Mouse (Mus musculus) ES-E14 (cell line): ENCODE data around the gene Dusp14.

Source experiments
- CHD2 ChIP-seq: IDR thresholded peaks from 2 replicates; pipeline ENCODE4 v1.6.1; 2014; ENCODE audit warnings: mild to moderate bottlenecking, low read depth, low read length, inconsistent platforms
- HCFC1 ChIP-seq: IDR thresholded peaks from 2 replicates; pipeline ENCODE4 v1.6.1; 2012; ENCODE audit warnings: low read length, inconsistent platforms, borderline replicate concordance; ENCODE audit not compliant: insufficient read depth
- MAFK ChIP-seq: IDR thresholded peaks from 2 replicates; pipeline ENCODE4 v1.6.1; 2014; ENCODE audit warnings: mild to moderate bottlenecking, low read depth, low read length, inconsistent platforms; ENCODE audit not compliant: insufficient read depth
- ZC3H11A ChIP-seq: IDR thresholded peaks from 2 replicates; pipeline ENCODE4 v1.6.1; 2012; ENCODE audit warnings: low read depth, mild to moderate bottlenecking, inconsistent platforms, low read length, borderline replicate concordance
- ZNF384 ChIP-seq: IDR thresholded peaks from 2 replicates; pipeline ENCODE4 v1.6.1; 2012; ENCODE audit warnings: low read depth, low read length, inconsistent platforms

GRCm38 (mm10) chr11:84095084-84095483, 26.0 kb upstream of the Dusp14 start:
- TF ChIP-seq ZC3H11A (no peak), CHD2 (no peak), HCFC1 (no peak), MAFK (no peak), ZNF384 (no peak)
